Mouse (Mus musculus) limb, embryonic 10.5 days (tissue): ENCODE data around the gene Stx7. TPM values are rescaled to one million over a fixed set of nuclear protein-coding genes. Genes with fewer than 3 reads are reported as not detected.

Source experiments
- DNase-seq: peaks from one replicate; pipeline ENCODE4 v3.0.0-alpha.2; 2017; ENCODE audit warnings: low spot score
- H3K27ac ChIP-seq: fragments of 300-500 bp; sonication (generic); 2 replicates; pipeline ENCODE4 v1.5.1; 2016; ENCODE audit warnings: mild to moderate bottlenecking
- H3K27me3 ChIP-seq: fragments of 300-500 bp; sonication (generic); 2 replicates; pipeline ENCODE4 v1.6.1; 2016; ENCODE audit warnings: low read depth, mild to moderate bottlenecking; ENCODE audit not compliant: poor library complexity, severe bottlenecking
- H3K36me3 ChIP-seq: fragments of 300-500 bp; sonication (generic); 2 replicates; pipeline ENCODE4 v1.6.1; 2016; ENCODE audit warnings: mild to moderate bottlenecking, moderate library complexity
- H3K4me1 ChIP-seq: fragments of 300-500 bp; sonication (generic); 2 replicates; pipeline ENCODE4 v1.6.1; 2016
- H3K4me3 ChIP-seq: fragments of 300-500 bp; sonication (generic); 2 replicates; pipeline ENCODE4 v1.5.1; 2016; ENCODE audit warnings: mild to moderate bottlenecking, moderate library complexity
- H3K9me3 ChIP-seq: fragments of 300-500 bp; sonication (generic); replicated peaks from 2 replicates; pipeline ENCODE4 v1.6.1; 2016; ENCODE audit warnings: mild to moderate bottlenecking
- WGBS: fragments of 180-500 bp; shearing (Covaris S2); methylation state at CpG from one replicate; pipeline ENCODE4 v1.1.7; 2016; 5-methylcytosine and 5-hydroxymethylcytosine counted together
- polyA plus RNA-seq: library from polyadenylated mRNA; unstranded; fragments of >200 nt; fragmentation: Nextera tagmentation; extraction: Ambion mirVana; gene quantifications from 2 replicates; pipeline ENCODE4 v1.2.1, GENCODE M21; 2016

The Stx7 gene
- polyA plus RNA-seq, 1 experiment from 2014 or later: 34.1 TPM

DNA sequence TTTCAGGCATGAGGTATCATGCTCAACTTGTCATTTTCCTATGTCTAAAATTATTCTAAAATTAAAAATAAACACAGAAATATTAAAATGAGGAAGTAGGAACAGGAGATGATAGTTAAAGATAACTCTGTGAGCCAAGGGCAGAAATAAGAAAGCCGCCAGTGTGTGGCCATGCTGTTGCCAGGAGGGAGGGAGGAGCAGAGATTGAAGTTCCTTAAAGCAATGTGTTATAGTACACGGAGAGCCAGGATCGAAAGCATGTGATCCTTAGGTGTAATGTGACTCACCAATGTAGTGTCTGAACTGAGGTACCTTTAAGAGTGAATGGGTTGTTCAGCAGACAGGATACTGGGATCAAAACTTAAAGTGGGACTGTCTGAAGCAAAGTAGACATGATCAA is 6.4 kb upstream of the Stx7 start:
- H3K9me3 ChIP-seq: no peaks in the 10 kb centered on the region
- no peaks in the 10 kb centered on the region for H3K36me3 ChIP-seq
- H3K27ac ChIP-seq: no peak overlapping the region
- H3K4me3 ChIP-seq: no peak overlapping the region
- H3K27me3 ChIP-seq: no peaks in the 10 kb centered on the region
- no peak for DNase-seq
- WGBS: 84% methylated on average over 3 of the region's 3 CpGs
- no peaks in the 10 kb centered on the region for H3K4me1 ChIP-seq

DNA sequence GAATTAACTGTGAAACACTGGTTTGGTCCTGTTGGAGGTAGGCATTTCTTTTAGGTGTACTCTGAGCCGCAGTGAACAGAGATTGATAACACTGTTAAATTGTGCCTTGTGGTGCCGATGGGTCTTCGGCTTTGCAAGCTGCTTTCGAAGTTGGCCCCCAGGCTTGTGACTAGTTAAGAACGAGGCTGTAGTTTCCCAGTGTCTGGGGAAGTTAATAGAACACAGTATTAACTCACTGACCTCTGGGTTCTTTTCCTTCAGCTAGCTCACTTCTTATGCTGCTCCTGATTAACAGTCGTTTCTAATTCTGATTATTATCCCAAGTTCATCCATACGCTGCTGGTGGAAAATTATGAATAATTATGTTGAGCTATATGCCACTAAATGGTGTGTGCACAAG is 984 bp downstream of the Stx7 start:
- 57% methylated on average over 7 of the region's 7 CpGs for WGBS
- DNase-seq: no peak
- Histone ChIP-seq H3K4me3 (peak overlapping the region; percentile 86; the same call in 1 of the 2 replicates), H3K36me3 (no peaks in the 10 kb centered on the region), H3K4me1 (peaks cover 7% of the 10 kb centered on the region), H3K9me3 (no peaks in the 10 kb centered on the region), H3K27me3 (no peaks in the 10 kb centered on the region), H3K27ac (no peak overlapping the region)

DNA sequence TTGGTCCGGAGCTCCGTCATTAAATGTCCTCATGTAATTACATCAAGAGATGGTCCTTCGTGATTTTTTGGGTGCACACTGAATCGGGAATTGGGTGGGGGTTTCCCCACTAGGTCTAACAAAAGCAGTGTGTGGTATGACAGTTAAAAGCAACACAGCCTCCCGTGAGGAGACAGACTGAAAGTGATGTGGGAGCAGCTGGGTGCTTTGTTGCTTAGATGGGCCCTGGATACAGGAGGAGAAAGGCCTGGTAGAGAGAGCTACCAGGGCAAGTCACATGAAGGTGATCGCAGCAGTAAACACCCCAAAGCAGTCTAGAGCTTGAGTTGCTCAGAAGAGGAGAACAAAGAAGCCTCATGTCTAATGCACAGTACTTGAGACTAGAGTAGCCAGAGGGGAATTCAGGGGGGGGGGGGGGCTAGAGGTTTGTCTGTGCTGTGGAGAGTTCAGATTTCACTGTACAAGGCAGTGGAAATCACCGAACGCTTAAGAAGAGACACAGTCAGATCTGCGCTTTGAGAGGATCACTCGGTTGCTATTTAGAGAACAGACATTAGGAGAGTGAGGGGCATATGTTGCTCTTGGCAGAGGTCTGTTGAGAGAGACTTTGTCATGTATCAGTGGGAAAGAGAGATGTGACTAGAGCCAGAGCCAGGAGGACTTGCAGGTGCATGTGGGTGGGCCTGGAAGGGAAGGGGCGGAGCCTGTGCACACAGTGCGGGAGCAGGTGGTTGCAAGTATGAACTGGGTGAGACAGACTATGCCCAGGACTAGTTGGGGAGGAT is 9.6 kb downstream of the Stx7 start:
- no peaks in the 10 kb centered on the region for H3K9me3 ChIP-seq
- no peak overlapping the region for H3K27ac ChIP-seq
- 96% methylated on average over 12 of the region's 12 CpGs for WGBS
- H3K4me1 ChIP-seq: no peaks in the 10 kb centered on the region
- no peak overlapping the region for H3K4me3 ChIP-seq
- peaks cover 24% of the 10 kb centered on the region; the same call in 1 of the 2 replicates for H3K36me3 ChIP-seq
- DNase-seq: no peak
- H3K27me3 ChIP-seq: no peaks in the 10 kb centered on the region

DNA sequence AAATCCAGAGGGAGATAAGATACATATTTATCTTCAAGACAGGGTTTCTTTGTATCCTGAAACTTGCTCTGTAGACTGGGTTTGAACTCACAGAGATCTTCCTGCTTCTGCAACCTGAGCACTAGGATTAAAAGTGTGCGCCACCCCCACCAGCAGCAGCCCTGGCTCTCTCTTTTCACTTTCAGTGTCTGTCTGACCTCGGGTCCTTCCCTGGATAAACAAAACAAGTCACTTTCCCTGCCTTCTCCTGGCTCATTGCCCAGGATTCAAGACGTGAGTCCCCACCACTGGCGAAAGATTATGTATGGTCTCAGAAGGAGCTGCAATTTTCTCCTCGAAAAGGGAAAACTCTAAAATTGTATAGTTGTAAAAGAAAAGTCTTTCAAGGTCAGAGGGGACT is 10.5 kb downstream of the Stx7 start:
- Histone ChIP-seq H3K27ac (no peak overlapping the region), H3K9me3 (no peaks in the 10 kb centered on the region), H3K4me1 (peaks cover 5% of the 10 kb centered on the region), H3K27me3 (no peaks in the 10 kb centered on the region), H3K36me3 (peaks cover 24% of the 10 kb centered on the region; the same call in 1 of the 2 replicates), H3K4me3 (no peak overlapping the region)
- DNase-seq: no peak
- 76% methylated on average over 5 of the region's 5 CpGs for WGBS

DNA sequence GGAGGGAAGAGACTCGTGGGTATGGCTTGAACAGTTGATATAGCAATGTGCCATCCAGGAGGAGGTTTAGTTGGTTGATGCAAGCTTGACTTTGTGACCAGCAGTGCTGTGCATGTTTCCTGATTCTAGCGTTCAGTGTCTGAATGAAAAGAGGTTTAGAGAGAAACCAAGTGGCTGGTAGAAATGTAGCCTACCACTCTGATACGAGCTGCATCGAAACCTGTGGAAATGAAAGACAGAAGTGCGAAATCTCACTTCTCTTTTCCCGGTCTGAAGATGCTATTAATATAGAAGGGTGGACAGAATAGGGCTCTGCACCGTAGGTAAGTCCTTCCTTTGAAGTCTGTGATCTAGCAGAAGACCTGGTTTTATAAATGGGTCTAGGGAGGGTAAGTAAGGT is 11.2 kb downstream of the Stx7 start:
- H3K9me3 ChIP-seq: no peaks in the 10 kb centered on the region
- H3K36me3 ChIP-seq: peaks cover 23% of the 10 kb centered on the region; the same call in 1 of the 2 replicates
- H3K4me3 ChIP-seq: no peak overlapping the region
- DNase-seq: no peak
- peaks cover 10% of the 10 kb centered on the region for H3K4me1 ChIP-seq
- 90% methylated on average over 7 of the region's 7 CpGs for WGBS
- H3K27me3 ChIP-seq: no peaks in the 10 kb centered on the region
- no peak overlapping the region for H3K27ac ChIP-seq

GRCm38 (mm10) chr10:24164137-24164908 is 15.2 kb downstream of the Stx7 start:
- WGBS: 47% methylated on average over 11 of the region's 11 CpGs
- no peaks in the 10 kb centered on the region for H3K36me3 ChIP-seq
- no peaks in the 10 kb centered on the region for H3K27me3 ChIP-seq
- no peaks in the 10 kb centered on the region for H3K9me3 ChIP-seq
- H3K4me1 ChIP-seq: peaks cover 10% of the 10 kb centered on the region
- H3K27ac ChIP-seq: no peak overlapping the region
- H3K4me3 ChIP-seq: no peak overlapping the region
- no peak for DNase-seq

- no peak overlapping the region for H3K27ac ChIP-seq
- H3K4me3 ChIP-seq: no peak overlapping the region
- no peaks in the 10 kb centered on the region for H3K36me3 ChIP-seq
- H3K27me3 ChIP-seq: no peaks in the 10 kb centered on the region
- no peaks in the 10 kb centered on the region for H3K9me3 ChIP-seq
- no peak for DNase-seq
- H3K4me1 ChIP-seq: peaks cover 10% of the 10 kb centered on the region
- WGBS: 60% methylated on average over 6 of the region's 6 CpGs
These were observed 15.8 kb downstream of the Stx7 start for GRCm38 (mm10) chr10:24164909-24165304.

DNA sequence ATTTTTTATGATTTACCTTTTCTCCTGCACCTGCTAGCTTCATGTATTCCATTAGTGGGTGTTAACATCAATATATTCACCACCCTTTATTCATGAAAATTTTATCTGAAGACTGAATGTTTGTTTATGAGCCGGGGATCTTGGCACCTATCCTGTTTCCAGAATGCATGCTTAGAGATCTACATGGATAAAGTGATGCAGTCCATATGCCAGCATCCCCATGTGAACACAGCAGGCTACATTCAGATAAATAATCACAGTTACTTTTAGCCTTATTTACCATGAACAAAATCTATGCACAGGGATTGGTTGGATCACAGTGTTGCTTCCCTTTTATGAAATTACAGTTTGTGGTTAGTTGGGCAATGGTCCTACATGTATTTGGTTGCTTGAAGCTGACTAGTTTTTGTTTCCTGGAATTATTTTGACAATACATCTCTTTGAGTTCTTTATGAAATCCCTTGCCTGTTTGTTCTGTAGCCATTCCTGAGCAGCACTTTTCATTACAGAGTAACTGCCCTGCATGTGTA is 16.5 kb downstream of the Stx7 start:
- no peaks in the 10 kb centered on the region for H3K9me3 ChIP-seq
- peaks cover 10% of the 10 kb centered on the region for H3K4me1 ChIP-seq
- no peak overlapping the region for H3K4me3 ChIP-seq
- H3K27me3 ChIP-seq: no peaks in the 10 kb centered on the region
- H3K36me3 ChIP-seq: no peaks in the 10 kb centered on the region
- WGBS: 82% methylated on average over 1 of the region's 1 CpGs
- DNase-seq: no peak
- no peak overlapping the region for H3K27ac ChIP-seq

- Histone ChIP-seq H3K27me3 (no peaks in the 10 kb centered on the region), H3K36me3 (no peaks in the 10 kb centered on the region), H3K4me1 (peaks cover 10% of the 10 kb centered on the region), H3K27ac (no peak overlapping the region), H3K4me3 (no peak overlapping the region), H3K9me3 (no peaks in the 10 kb centered on the region)
- DNase-seq: no peak
- WGBS: 88% methylated on average over 11 of the region's 11 CpGs
These were observed 19.0 kb downstream of the Stx7 start for GRCm38 (mm10) chr10:24167978-24168583.

DNA sequence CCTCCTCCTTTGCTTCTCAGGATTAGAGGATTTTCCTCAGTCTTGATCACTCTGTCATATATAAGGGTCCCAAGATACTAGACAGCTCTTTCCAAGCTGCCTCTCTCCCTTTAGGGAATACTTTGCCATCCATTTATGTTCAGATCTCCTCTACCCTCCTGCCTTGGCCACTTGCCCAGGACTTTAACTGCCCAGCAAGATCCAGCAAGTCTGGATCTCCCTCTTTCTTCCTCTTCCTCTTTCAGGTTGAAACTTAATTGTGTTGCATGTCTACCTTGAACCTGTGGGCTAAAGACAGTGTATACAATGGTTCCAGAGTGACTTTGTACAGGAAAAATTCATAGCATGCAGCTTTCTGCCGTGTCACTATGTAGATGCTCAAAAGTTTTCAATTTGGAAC is 19.8 kb downstream of the Stx7 start:
- no peak overlapping the region for H3K4me3 ChIP-seq
- H3K27ac ChIP-seq: no peak overlapping the region
- DNase-seq: no peak
- WGBS: 83% methylated on average over 1 of the region's 1 CpGs
- H3K27me3 ChIP-seq: no peaks in the 10 kb centered on the region
- no peaks in the 10 kb centered on the region for H3K9me3 ChIP-seq
- H3K4me1 ChIP-seq: peaks cover 14% of the 10 kb centered on the region
- H3K36me3 ChIP-seq: no peaks in the 10 kb centered on the region

DNA sequence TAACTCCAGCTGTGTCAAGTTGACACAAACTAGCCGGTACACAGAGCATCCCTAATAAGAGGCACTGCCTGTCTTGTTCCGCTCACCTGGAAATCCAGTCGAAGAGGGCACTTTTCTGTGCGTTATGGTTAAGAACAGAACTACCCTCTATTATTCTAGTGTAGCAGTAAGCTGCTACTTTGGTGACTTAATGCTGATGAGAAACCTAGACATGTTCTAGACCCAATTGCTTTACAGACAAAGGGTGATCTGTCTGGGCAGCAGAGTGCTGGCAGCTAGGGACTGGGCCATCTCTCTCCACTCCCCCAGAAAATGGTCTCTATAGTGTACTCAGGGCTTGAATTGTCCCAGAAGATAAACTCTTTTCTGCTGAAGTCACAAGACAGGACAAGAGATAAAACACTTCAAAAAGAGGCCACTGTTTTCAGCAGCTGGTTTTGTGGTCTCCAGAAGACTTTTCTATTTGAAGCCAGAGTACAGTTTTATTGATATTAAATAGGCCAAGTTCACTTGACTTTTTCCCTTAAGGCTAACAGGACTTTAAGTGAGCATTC is 22.9 kb downstream of the Stx7 start:
- Histone ChIP-seq H3K36me3 (no peaks in the 10 kb centered on the region), H3K27me3 (no peaks in the 10 kb centered on the region), H3K4me1 (0 out of 2 replicates have a peak, but pooled peaks cover 4% of the 10 kb centered on the region), H3K27ac (no peak overlapping the region), H3K9me3 (no peaks in the 10 kb centered on the region), H3K4me3 (no peak overlapping the region)
- WGBS: 91% methylated on average over 4 of the region's 4 CpGs
- DNase-seq: no peak

DNA sequence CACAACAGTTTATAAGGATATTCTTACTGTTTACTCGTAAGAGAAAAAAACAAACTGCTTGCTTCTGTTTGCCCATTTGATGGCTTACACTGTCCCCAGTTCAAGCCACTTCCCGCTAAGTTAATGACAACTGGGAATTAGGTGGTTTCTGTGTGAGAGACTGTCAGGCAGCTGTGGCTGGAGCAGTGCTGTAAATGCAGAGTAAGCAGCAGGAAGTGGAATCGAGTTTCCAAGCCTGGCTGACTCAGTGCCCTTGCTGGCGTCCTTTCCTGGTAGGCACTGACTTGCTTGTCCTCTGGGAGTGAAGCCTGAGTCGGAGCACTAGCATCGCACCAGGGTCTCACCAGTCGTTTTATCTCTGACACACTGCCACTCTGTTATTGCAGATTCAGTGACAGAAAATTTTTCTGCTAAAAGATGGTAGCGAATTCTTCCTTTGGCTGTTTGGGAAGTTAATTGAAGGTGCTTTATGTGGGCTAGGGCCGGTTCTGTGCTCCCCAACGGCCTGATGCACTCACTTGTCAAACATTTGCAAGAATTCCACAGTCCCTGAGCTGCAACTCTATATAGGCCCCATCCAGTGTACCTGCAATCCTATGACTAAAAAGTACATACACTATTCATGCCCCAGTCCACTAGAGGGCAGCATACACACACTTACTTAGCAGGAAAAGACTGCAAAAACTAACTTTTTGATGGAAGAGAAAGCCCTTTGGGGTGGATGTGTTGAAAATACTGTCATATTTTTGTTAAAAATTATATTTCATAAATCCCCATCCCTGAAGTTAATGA is 24.3 kb downstream of the Stx7 start:
- Histone ChIP-seq H3K9me3 (no peaks in the 10 kb centered on the region), H3K27me3 (no peaks in the 10 kb centered on the region), H3K4me1 (0 out of 2 replicates have a peak, but pooled peaks cover 4% of the 10 kb centered on the region), H3K4me3 (no peak overlapping the region), H3K27ac (no peak overlapping the region), H3K36me3 (no peaks in the 10 kb centered on the region)
- 46% methylated on average over 10 of the region's 10 CpGs for WGBS
- DNase-seq: peak; percentile 68
